Mouse (Mus musculus) central nervous system, embryonic 14 days (tissue): ENCODE data around the gene Bcas2. TPM values are rescaled to one million over a fixed set of nuclear protein-coding genes. Genes with fewer than 3 reads are reported as not detected.

Source experiments
- polyA plus RNA-seq: library from polyadenylated mRNA; depleted of rRNA; stranded (reverse); fragments of >200 nt; gene quantifications from 2 replicates; pipeline ENCODE4 v1.2.3, GENCODE M21; 2012; rRNA removed

Gene Bcas2
- 185 and 198 TPM in 2 replicates for polyA plus RNA-seq

DNA sequence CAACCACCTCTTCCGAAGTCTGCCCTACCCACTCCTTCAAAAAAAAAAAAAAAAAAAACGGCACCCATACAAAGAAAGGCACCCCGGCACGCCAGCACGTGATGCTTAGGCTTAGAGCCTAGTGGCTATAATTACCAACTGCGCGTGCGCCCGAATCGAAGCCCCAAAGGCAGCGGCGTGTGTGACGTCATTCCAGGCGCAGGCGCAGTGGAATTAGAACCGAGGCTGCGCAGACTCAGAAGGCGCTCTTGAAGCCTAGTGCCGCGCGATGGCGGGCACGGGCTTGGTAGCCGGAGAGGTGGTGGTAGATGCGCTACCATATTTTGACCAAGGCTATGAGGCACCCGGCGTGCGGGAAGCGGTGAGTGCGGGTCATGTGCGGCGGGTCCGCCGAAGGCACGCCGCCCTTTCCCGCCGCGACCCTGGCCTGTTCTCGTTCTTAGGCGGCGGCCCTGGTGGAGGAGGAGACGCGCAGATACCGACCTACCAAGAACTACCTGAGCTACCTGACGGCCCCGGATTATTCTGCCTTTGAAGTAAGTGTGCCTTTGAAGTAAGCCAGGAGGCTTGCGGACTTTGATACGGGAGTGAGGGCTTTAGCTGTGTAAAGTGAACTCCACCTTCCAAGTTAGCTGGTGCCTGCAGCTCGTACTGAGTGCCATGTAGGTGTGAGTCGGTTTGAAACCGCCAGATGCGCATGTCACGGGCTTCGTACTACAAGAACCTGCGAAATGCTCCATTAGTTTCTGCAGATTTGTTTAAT is at the start of gene Bcas2:
Bcas2 (plus strand) TSS at position 151 of the 763 bp plus-strand sequence.

Other genes starting within 250 kb of the Bcas2 start
- not detected in 2 replicates for gene Sycp1, start 235.6 kb upstream of the Bcas2 start, polyA plus RNA-seq
- 0.11 and 0.23 TPM in 2 replicates for gene Nr1h5, start 207.5 kb upstream of the Bcas2 start, polyA plus RNA-seq
- 48.2 and 50.7 TPM in 2 replicates for gene Sike1, start 175.9 kb upstream of the Bcas2 start, polyA plus RNA-seq
- gene Csde1, start 151.2 kb upstream of the Bcas2 start, polyA plus RNA-seq = 96.0 and 105 TPM in 2 replicates
- gene Nras, start 113.4 kb upstream of the Bcas2 start, polyA plus RNA-seq = 69.9 and 72.5 TPM in 2 replicates
- 0.11 and 2.7 TPM in 2 replicates for gene Ampd1, start 97.6 kb upstream of the Bcas2 start, polyA plus RNA-seq
- gene Dennd2c, start 69.1 kb upstream of the Bcas2 start, polyA plus RNA-seq = 1.3 and 2.2 TPM in 2 replicates
- gene Trim33, start 107.6 kb downstream of the Bcas2 start, polyA plus RNA-seq = 26.6 and 29.5 TPM in 2 replicates